Mouse (Mus musculus) spleen, postnatal 4 days (tissue): ENCODE results near the gene Il12a.

Source experiments
- DNase-seq, 2 experiments: peaks; one replicate each; pipeline ENCODE4 v3.0.0; 2022; ENCODE audit warnings: low spot score in 2 of 2

Gene Il12a

DNA sequence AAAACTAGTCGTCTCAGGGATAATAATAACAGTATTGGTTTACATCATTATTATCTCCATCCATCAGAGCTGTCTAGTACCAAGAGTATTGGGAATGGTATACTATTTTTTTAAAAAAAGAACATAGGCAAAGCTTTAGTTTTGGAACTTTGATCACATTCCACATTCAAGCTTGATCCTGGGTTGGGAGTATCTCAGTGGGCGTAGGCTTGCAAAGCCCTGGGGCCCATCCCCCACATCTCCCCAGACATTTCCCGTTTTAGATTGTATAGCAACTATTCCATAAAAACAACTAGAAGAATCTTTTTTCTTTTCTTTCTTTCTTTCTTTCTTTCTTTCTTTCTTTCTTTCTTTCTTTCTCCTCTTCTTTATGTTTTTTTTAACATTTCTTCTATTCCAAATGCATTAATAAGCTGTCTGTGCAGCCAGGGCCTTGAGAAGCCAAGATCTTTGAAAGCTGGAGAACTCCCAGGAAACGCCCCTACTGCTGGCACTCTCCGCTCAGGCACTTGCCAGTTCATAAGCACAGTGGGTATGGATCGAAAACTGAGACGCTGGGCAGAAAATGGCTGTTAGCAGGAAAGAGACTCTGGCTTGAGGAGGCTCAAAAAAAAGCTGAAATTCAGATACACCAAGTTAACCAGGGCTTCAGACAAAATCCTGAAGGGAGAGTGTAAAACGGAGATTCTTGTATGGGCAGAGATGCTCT is 3.4 kb upstream of the Il12a start:
- no peak for DNase-seq

DNA sequence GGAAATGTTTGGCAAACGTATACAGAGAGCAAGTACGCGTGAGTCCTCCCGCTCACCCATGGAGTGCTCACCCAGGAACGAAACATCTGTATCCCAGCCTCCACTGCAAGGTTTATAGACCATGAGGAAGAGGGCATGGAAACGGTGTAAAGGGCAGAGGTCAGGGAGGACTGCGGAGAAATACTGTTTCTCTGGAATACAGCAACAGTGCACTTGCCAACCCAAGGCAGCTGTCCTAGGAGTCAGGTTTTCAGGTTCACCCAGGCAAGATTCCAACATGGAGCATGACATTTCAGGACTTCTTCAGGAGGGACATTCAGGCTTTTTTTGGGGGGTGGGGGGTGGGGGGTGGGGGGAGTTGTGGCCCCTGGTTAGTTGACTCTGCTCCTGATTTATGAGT is 1.1 kb upstream of the Il12a start:
- DNase-seq = no peak

DNA sequence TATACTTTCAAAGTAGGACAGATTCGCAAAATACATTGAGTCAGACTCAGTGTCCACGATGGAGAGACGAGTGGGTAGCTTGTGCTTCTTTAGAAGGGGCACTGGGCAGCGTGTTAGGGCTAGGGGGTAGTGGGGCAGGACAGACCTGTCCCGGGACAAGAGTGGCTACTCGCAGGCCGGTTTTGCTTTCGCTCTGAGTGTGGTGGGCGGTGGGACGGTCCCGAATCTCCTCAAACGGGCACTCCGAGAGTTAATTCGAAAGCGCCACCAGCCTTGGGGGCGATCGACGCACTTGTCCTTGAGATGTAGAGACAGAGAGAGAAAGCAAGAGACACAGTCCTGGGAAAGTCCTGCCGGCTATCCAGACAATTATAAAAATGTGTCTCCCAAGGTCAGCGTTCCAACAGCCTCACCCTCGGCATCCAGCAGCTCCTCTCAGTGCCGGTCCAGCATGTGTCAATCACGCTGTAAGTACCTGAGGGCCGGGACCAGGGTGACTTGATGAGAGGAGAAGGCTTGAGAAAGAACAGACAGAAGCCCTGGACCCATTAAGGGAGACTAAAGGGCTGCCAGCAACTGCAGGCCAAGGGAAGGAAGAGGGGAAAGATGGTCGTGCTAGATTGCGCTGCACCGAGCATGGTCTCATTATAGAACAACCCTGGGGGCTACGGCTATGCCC is 795 bp downstream of the Il12a start:
- DNase-seq = peak in 1 of 2 experiments; percentile 36

DNA sequence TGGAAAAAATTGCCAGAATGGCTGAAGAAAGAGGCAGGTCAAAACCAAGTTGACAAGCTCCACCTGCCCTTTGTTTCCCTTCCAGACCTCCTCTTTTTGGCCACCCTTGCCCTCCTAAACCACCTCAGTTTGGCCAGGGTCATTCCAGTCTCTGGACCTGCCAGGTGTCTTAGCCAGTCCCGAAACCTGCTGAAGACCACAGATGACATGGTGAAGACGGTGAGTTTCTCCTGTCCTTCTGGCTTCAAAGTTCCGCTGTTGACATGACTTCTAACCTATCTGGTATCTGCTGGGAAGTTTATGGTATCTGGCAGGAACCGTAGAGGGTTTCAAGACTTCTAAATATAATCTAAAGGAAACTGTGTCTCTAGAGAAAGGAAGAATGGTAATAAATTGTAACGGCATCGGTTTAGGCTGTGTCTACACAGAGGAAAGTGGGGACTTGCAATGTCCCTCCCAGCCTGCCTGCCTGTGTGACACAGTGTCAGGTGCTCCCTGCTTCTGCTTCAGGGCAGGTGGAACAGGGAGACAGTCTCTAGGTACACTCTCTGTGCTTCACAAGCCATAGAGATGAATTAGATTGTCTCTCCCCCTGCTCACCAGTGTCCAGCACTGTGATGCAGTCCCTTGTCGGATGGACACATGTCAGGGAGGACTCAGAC is 1.6 kb downstream of the Il12a start:
- DNase-seq = peak in 1 of 2 experiments; percentile 63

- no peak for DNase-seq
These were observed 2.3 kb downstream of the Il12a start for GRCm38 (mm10) chr3:68692600-68693225.

GRCm38 (mm10) chr3:68693441-68694048 is 3.1 kb downstream of the Il12a start:
- DNase-seq = peak in 1 of 2 experiments; percentile 64

GRCm38 (mm10) chr3:68695321-68695720 is 4.9 kb downstream of the Il12a start:
- no peak for DNase-seq

- no peak for DNase-seq
These were observed 6.2 kb downstream of the Il12a start for GRCm38 (mm10) chr3:68696495-68697200.

- DNase-seq = no peak
These were observed 8.2 kb downstream of the Il12a start for GRCm38 (mm10) chr3:68698601-68699000.

- DNase-seq = no peak
These were observed 9.6 kb downstream of the Il12a start for GRCm38 (mm10) chr3:68700091-68700490.

GRCm38 (mm10) chr3:68706307-68706706 is 15.9 kb downstream of the Il12a start:
- no peak for DNase-seq

- DNase-seq = peak; percentile 45 to 81
These were observed 17.8 kb downstream of the Il12a start for GRCm38 (mm10) chr3:68708230-68708629.

GRCm38 (mm10) chr3:68709198-68709797 is 18.9 kb downstream of the Il12a start:
- DNase-seq = peak; percentile 85 to 92

GRCm38 (mm10) chr3:68710436-68710835 is 20.0 kb downstream of the Il12a start:
- DNase-seq = no peak

GRCm38 (mm10) chr3:68711510-68711909 is 21.1 kb downstream of the Il12a start:
- DNase-seq = no peak

GRCm38 (mm10) chr3:68713550-68713949 is 23.1 kb downstream of the Il12a start:
- peak; percentile 61 to 83 for DNase-seq

- DNase-seq = peak; percentile 60 to 82
These were observed 26.9 kb downstream of the Il12a start for GRCm38 (mm10) chr3:68717346-68717745.

GRCm38 (mm10) chr3:68719229-68719819 is 28.9 kb downstream of the Il12a start:
- no peak for DNase-seq

DNA sequence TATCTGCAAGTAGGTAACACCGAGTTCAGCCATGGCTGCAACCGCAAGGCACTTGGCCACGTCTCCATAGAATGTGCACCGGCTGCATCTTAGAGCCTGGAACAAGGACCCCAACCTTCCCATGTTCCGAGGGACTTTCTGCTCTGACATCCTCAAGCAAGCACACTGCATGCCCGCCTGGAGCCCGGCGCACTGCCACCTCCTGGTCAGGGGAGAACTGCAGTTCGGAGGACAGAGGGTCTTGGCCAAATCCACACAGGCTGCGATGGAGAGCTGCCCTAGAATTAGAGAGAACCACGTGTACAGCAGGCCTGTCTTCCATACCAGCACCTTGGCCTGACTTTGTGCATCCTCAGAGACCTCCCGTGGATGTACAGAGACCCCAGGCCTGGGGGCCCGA is 29.8 kb downstream of the Il12a start:
- DNase-seq = peak in 1 of 2 experiments; percentile 41

DNA sequence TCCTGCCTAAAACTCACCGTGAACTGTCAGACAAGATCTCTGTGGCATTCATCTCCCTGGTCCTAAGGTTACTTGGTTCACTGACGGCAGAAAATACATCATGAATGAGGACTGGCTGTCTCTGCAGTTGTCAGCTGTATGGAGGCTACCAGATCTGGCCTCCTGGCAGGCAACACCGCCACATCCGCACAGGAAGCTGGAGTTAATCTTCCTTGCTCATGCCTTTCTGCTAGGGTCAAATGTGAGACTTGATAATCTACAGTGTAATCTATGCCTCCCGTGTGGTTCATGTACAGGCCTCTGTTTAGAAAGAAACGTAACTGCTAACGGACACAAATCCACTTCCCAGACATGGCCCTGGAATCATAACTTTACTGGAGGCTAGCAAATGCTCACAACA is 51.5 kb downstream of the Il12a start:
- no peak for DNase-seq
